Mouse (Mus musculus) lung, postnatal 10 days (tissue): ENCODE results near the gene Wdr82.
A peak's percentile ranks its signal among the peaks of the same experiment; 100 is the strongest.
"Not testable (repeated sequence)": the region's sequence is repeated elsewhere in the genome, so short reads cannot be mapped to it uniquely, and the experiment has no call there.

Experiments used
- DNase-seq: peaks from one replicate; pipeline ENCODE4 v3.0.0; 2021

Gene Wdr82

DNA sequence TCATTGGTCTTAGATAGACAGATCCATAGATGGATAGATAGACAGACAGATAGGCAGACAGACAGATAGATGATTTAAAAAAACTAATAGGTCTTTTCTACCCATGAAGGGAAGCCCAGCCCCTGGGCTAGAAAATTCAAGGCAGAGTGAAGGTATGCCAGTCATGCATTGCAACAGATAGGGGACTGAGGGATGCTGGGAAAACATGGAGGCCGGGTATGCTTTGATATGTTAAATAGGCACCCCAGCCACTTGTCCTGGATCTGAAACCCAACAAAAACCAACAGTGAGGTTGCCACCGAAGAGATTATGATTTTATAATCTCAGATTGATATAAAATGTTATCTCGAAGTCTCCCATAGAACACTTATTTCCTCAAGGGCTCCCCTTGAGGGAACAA, 3.5 kb upstream of the Wdr82 start:
- no peak for DNase-seq

- no peak for DNase-seq
These were observed 3.0 kb upstream of the Wdr82 start for GRCm38 (mm10) chr9:106167703-106168102.

GRCm38 (mm10) chr9:106169006-106169405, 1.7 kb upstream of the Wdr82 start:
- not testable (repeated sequence) for DNase-seq

- no peak for DNase-seq
These were observed 811 bp upstream of the Wdr82 start for GRCm38 (mm10) chr9:106169917-106170316.

DNA sequence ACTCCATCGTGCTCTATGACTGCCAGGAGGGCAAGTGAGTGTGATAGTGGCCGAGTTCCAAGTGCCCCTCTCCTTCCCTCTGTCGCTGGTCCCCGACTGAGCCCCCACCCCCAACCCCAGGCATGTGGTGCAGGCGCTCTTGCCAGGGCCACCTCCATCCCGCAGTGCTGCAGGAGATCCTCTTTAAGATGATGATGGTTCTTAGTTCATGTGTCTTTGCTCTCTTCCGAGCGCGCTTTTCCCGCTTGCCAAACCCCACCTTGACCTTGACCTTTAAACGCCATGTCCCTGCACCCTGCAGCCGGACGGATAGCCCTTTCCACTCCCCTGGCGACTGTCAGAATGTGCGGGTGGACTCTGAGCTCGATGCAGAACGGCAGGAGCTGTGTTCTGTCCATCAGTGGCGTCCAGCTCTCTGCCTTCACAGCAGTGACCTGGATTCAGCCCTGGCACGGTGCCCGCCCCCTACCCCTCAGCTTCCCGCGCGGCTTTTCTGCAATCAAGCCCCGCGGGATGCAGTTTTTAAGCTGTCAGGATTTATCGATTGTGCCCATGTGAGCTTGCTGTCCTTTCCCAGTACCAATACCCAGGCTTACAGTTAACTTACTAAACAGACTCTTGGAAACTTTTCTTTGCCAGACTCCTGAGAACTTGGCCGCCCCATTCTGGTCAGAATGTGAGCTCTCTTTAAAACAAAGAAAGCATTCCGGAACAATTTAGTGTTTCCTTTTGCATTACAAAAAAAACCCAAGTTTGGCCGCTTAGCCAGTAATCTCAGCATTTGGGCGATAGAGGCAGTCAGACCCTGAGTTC, 824 bp downstream of the Wdr82 start:
- peak; percentile 78 for DNase-seq

GRCm38 (mm10) chr9:106172527-106172926, 1.8 kb downstream of the Wdr82 start:
- no peak for DNase-seq

DNA sequence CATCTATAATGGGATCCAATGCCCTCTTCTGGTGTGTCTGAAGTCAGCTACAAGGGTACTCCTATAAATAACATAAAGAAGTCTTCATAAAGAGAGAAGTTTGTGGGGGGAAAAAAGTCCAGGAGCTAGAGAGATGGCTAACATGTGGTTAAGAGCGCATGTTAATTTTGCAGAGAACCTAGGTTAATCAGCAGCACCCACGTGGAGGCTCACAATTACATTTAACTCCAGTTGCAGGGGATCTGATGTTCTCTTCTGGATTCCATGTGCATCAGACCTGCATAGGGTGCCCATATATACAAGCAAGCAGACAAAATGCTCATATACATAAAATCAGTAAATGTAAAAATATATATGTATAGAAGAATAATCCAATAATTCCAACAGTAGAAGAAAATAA, 2.6 kb downstream of the Wdr82 start:
- DNase-seq, result no peak

DNA sequence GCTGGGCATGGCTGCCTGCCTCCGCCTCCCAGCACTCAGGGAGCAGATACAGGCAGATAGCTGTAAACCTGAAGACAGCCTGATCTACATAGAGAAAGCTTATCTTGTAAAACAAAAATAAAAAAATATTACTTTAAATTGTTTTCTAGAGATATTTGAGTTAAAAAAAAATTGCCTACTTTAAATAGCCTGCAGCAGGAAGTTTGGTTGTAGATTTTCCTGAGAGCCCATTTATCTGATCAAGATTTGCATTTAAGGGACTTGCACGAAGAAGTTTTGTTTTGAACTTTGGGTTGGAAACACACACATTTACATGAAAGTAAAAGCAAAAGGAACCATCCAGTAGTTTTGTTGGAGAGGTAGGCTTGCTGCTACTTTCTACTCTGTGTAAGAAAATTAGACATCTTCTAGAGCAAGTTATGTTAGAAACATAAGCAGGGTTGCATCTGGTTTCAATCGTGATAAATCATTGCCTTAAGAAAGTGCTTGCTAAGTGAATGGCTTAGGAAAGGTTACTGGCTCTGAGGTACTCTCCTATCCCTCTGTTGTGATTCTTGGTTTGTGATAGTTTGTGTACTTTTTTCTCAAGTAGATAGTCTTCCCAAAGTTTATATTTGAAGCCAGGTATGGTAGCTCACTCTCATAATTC, 4.9 kb downstream of the Wdr82 start:
- DNase-seq, result no peak

GRCm38 (mm10) chr9:106176769-106177168, 6.0 kb downstream of the Wdr82 start:
- no peak for DNase-seq

DNA sequence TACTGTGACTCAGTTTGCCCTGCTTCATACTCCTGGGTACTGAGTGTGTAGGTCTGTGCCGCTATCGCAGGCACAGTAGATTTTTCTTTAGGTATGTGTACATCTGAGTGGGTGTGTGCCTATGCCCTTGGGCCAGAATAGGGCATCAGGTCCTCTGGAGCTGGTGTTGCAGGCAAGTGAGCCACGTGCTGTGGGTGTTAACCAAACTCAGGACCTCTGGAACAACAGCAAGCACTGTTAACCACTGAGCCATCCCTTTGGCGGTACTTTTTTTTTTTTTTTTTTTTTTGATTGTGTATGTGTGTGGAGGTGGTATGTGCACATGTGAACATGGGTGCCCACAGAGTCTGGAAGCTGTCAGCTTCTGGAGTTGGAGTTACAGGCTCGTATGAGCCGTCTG, 7.1 kb downstream of the Wdr82 start:
- DNase-seq, result no peak

DNA sequence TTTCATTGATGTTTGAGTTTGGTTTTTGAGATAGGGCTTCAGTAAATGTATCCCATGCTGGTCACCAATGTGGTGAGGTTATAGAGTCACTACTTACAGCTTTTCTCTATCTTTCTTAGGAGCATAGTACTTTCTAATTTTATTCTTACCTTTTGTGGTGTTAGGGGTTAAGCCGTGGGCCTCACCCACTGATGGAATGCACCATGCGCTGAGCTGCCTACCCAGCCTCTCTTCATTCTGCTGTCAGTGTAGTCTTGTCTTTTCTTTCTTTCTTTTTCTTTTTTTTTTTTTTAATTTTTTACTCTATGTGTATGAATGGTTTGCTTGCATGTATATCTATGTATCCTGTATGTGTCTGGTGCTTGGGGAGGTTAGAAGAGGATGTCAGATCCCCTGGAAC, 8.7 kb downstream of the Wdr82 start:
- DNase-seq, result no peak

GRCm38 (mm10) chr9:106179964-106180363, 9.2 kb downstream of the Wdr82 start:
- DNase-seq, result no peak

GRCm38 (mm10) chr9:106182146-106182545, 11.4 kb downstream of the Wdr82 start:
- DNase-seq, result no peak

DNA sequence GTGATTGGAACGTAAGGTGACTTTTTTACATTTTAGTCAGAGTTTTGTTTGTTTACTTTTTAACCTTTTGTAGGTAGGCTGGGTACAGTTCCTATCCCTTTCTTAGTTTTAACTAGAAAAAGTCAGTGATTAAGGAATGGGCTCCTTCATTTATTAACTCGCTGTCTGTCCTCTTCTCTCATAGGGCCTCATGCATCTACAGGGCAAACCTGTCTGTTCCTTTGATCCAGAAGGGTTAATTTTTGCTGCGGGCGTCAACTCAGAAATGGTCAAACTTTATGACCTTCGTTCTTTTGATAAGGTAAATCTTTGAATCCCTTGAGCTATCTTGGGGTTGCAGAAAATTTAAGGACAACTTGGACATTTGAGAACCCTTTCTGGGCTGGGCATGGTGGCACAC, 13.3 kb downstream of the Wdr82 start:
- DNase-seq, result no peak

DNA sequence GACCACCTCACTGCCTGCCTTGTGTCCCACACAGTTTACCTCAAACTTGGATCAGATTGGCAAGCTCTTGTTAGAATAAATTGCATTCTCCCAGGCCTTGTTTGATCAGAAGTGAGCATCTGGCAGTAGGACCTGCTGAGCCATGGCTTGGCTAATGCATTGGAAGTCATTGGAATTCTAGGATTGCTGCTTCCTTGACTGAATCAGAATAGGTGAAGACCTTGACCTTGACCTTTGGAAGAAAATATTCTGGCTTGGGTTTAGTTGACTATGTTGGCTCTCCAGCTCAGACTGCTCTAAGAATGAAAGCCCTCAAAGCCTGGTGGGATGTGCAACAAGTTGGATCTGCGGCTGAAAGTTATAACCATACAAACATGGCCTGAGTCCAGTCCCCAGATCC, 20.6 kb downstream of the Wdr82 start:
- no peak for DNase-seq

- DNase-seq, result no peak
These were observed 21.3 kb downstream of the Wdr82 start for GRCm38 (mm10) chr9:106192024-106192423.

DNA sequence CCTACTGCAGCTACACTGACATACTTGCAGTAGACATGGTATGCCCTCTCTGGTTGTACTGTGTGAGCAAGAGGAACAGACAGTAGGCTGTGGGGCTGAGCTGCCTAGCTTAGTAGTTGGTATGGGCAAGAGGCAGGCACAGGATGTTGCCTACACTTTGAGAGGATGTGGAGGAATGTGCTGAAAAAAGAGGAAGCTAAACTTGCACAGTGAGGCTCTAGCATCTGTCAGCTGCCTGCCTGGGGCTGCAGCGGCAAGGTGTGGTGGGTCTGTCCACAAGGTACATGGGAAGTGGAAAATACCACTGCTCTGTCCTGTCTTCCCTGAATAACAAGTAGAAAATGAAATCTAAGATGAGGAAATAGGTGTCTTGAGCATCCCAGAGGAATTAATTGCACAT, 22.3 kb downstream of the Wdr82 start:
- no peak for DNase-seq

- DNase-seq, result no peak
These were observed 23.4 kb downstream of the Wdr82 start for GRCm38 (mm10) chr9:106193930-106194807.

GRCm38 (mm10) chr9:106195693-106196092, 25.0 kb downstream of the Wdr82 start:
- DNase-seq, result no peak

- no peak for DNase-seq
These were observed 26.5 kb downstream of the Wdr82 start for GRCm38 (mm10) chr9:106197081-106197713.

DNA sequence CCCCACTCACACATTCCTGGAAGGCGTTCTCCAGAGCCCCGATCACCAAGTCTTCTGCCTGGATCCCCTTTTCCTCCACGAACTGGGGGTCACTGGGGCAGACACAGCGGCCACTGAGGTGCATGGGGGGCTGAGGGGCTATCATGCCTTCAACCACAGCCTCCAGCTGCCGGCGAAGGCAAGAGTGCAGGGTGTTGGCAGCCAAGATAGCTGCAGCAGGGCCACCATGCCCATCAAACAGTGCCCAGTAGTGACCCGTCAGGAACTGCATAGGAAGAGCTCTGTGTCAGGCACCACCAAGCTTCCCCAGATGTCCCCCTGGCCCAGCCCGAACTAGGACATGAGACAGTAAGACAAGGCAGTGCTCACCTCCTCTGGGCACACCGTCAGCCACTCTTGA, 27.0 kb downstream of the Wdr82 start:
- DNase-seq, result no peak

DNA sequence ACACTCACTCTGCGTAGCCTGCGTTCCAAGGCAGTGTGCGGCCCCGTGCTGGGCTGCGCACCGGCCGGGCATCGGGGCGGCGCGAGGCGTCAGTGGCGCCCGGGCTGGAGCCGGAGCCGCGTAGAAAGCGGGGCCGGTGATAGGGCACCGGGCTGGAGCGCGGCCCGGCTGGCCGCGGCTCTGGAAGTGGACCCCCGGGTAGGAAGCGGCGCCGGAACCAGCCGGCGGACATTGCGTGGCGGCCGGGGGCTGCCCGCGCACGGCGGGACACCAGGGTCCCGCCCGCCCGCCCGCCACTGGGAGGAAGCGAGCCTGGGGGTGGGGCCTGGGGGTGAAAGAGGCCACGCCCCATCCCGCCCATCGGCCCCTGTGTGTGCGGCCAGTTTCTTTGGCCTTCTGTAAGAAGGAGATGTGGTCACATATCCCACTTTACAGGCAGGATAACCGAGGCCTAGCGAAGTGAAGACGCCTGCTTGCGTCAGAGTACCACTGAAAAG, 28.3 kb downstream of the Wdr82 start:
- DNase-seq, result peak; percentile 90
